Mouse (Mus musculus) testis, adult 2 months (tissue): ENCODE results near the gene F12.

Source experiments
- CTCF ChIP-seq: fragments of 200-500 bp; IDR thresholded peaks from 2 replicates; pipeline ENCODE4 v1.5.1; 2012; ENCODE audit warnings: low read depth, mild to moderate bottlenecking, inconsistent platforms, low read length, moderate library complexity; ENCODE audit not compliant: control insufficient read depth, insufficient read depth, insufficient replicate concordance
- POLR2A ChIP-seq: fragments of 200-500 bp; IDR thresholded peaks from 2 replicates; pipeline ENCODE4 v1.6.1; 2012; ENCODE audit warnings: low read depth, mild to moderate bottlenecking, inconsistent platforms, low read length, moderate library complexity; ENCODE audit not compliant: control insufficient read depth

- no peak for TF ChIP-seq CTCF
- TF ChIP-seq POLR2A: no peak
Observed at GRCm38 (mm10) chr13:55369531-55370114, 57.0 kb downstream of the F12 start, which contains the start of gene Rgs14.
